Mouse (Mus musculus): ENCODE measurements at regions not wholly inside any gene's neighbourhood (a gene's known extent, or its start where the extent isn't known, plus 50 kb on each side); places are given as distances from the start of the nearest gene placed in this dataset.

GRCm38 (mm10) chr8:113920306-113920705, 71.8 kb upstream of the Adamts18 start:
- H3K4me3 ChIP-seq (replicated peaks in 1 of 3; ENCODE audit: low read depth in 2 of 3, low read length in 2 of 3, poor library complexity in 1 of 3): no peak overlapping the region
- no peaks in the 10 kb centered on the region for H3K79me2 ChIP-seq (replicated peaks; ENCODE audit: control insufficient read depth, extremely low read depth, insufficient read depth, poor library complexity, severe bottlenecking)
- TF ChIP-seq MAFK (IDR thresholded peaks at IDR 0.05; ENCODE audit: insufficient replicate concordance, low read length) (no peak), CTCF (conservative IDR thresholded peaks at IDR 0.05 in 1 of 2, IDR thresholded peaks at IDR 0.05 in 1 of 2; ENCODE audit: low read depth in 2 of 2, low read length in 2 of 2) (no peak), NELFE (IDR thresholded peaks at IDR 0.05; ENCODE audit: low read depth, low read length) (no peak), ZMIZ1 (IDR thresholded peaks at IDR 0.05; ENCODE audit: low read depth, low read length) (no peak), CHD2 (IDR thresholded peaks at IDR 0.05; ENCODE audit: low read length) (no peak), TBP (conservative IDR thresholded peaks at IDR 0.05; ENCODE audit: low read depth, low read length) (no peak), MEF2A (IDR thresholded peaks at IDR 0.05; ENCODE audit: borderline replicate concordance, low read depth, low read length) (no peak), ZC3H11A (IDR thresholded peaks at IDR 0.05; ENCODE audit: low read depth, low read length) (no peak), MAZ (IDR thresholded peaks at IDR 0.05; ENCODE audit: low read depth, low read length) (no peak), EP300 (IDR thresholded peaks at IDR 0.05; ENCODE audit: low read length) (no peak), USF1 (IDR thresholded peaks at IDR 0.05; ENCODE audit: low read depth, low read length) (no peak)
- no peaks in the 10 kb centered on the region for H3K4me1 ChIP-seq (ENCODE audit: control insufficient read depth in 1 of 2, insufficient read depth in 2 of 2)
- in situ Hi-C loops (cut with MboI; ENCODE audit: low pct_ligation_motif_present, low pct_unique_long_range_greater_than_20kb, low sequenced_read_pairs): no loop called here
- H3K4me2 ChIP-seq (ENCODE audit: insufficient read depth, low read depth, poor library complexity, severe bottlenecking): no peak overlapping the region
- H3K9me3 ChIP-seq (replicated peaks; ENCODE audit: low read length): peaks cover 59% of the 10 kb centered on the region
- dilution Hi-C loops (cut with MboI; ENCODE audit: extremely low pct_ligation_motif_present, extremely low pct_unique_long_range_greater_than_20kb, low sequenced_read_pairs): no loop called here
- no peaks in the 10 kb centered on the region for H3K36me3 ChIP-seq (replicated peaks in 1 of 2; ENCODE audit: control insufficient read depth in 1 of 2, insufficient read depth in 1 of 2, low read length in 1 of 2)
- H3K27ac ChIP-seq (ENCODE audit: insufficient read depth, low read depth): no peak overlapping the region
- no peak overlapping the region for H3K9ac ChIP-seq (ENCODE audit: insufficient read depth, low read depth)
- no peaks in the 10 kb centered on the region for H3K27me3 ChIP-seq (replicated peaks)
- DNase-seq (ENCODE audit: extremely low read depth): no peak

- in situ Hi-C loops (cut with MboI; ENCODE audit: low pct_ligation_motif_present, low pct_unique_long_range_greater_than_20kb, low sequenced_read_pairs) (no loop called here), dilution Hi-C loops (cut with MboI; ENCODE audit: extremely low pct_ligation_motif_present, extremely low pct_unique_long_range_greater_than_20kb, low sequenced_read_pairs) (no loop called here)
- H3K27me3 ChIP-seq (replicated peaks): no peaks in the 10 kb centered on the region
- H3K9me3 ChIP-seq (replicated peaks; ENCODE audit: low read length): peaks cover 40% of the 10 kb centered on the region
- no peaks in the 10 kb centered on the region for H3K79me2 ChIP-seq (replicated peaks; ENCODE audit: control insufficient read depth, extremely low read depth, insufficient read depth, poor library complexity, severe bottlenecking)
- no peak overlapping the region for H3K27ac ChIP-seq (ENCODE audit: insufficient read depth, low read depth)
- no peak overlapping the region for H3K4me2 ChIP-seq (ENCODE audit: insufficient read depth, low read depth, poor library complexity, severe bottlenecking)
- H3K4me1 ChIP-seq (ENCODE audit: control insufficient read depth in 1 of 2, insufficient read depth in 2 of 2): no peaks in the 10 kb centered on the region
- H3K9ac ChIP-seq (ENCODE audit: insufficient read depth, low read depth): no peak overlapping the region
- no peak overlapping the region for H3K4me3 ChIP-seq (replicated peaks in 1 of 3; ENCODE audit: low read depth in 2 of 3, low read length in 2 of 3, poor library complexity in 1 of 3)
- no peak for DNase-seq (ENCODE audit: extremely low read depth)
- H3K36me3 ChIP-seq (replicated peaks in 1 of 2; ENCODE audit: control insufficient read depth in 1 of 2, insufficient read depth in 1 of 2, low read length in 1 of 2): no peaks in the 10 kb centered on the region
- TF ChIP-seq MYC (IDR thresholded peaks at IDR 0.05; ENCODE audit: low read depth, low read length): no peak
- TF ChIP-seq NELFE (IDR thresholded peaks at IDR 0.05; ENCODE audit: low read depth, low read length): no peak
- TF ChIP-seq ZNF384 (IDR thresholded peaks at IDR 0.05; ENCODE audit: low read depth, low read length): no peak
- TF ChIP-seq EP300 (IDR thresholded peaks at IDR 0.05; ENCODE audit: low read length): no peak
- no peak for TF ChIP-seq HCFC1 (IDR thresholded peaks at IDR 0.05; ENCODE audit: low read depth, low read length)
- TF ChIP-seq USF2 (conservative IDR thresholded peaks at IDR 0.05; ENCODE audit: low read depth, low read length): no peak
- TF ChIP-seq ZMIZ1 (IDR thresholded peaks at IDR 0.05; ENCODE audit: low read depth, low read length): no peak
- TF ChIP-seq MAZ (IDR thresholded peaks at IDR 0.05; ENCODE audit: low read depth, low read length): no peak
- no peak for TF ChIP-seq NRF1 (IDR thresholded peaks at IDR 0.05; ENCODE audit: low read depth, low read length)
Measured at GRCm38 (mm10) chr8:113923381-113923780, 74.8 kb upstream of the Adamts18 start.
